Mouse (Mus musculus) stomach, embryonic 16.5 days (tissue): ENCODE data around the gene Sez6. TPM values are rescaled to one million over a fixed set of nuclear protein-coding genes. Genes with fewer than 3 reads are reported as not detected.

Source experiments
- ATAC-seq: fragments of 200-750 bp; cut with Nextera tagmentation; 2 replicates; pipeline ENCODE4 v1.8.0; 2017; ENCODE audit warnings: moderate number of reproducible peaks, moderate TSS enrichment; ENCODE audit not compliant: insufficient read depth, low FRiP score
- H3K27ac ChIP-seq: fragments of 300-500 bp; sonication (generic); 2 replicates; pipeline ENCODE4 v1.5.1; 2014; ENCODE audit warnings: low read length
- H3K27me3 ChIP-seq: fragments of 300-500 bp; sonication (generic); 2 replicates; pipeline ENCODE4 v1.6.1; 2014; ENCODE audit warnings: low read length, control low read depth, mixed read lengths; ENCODE audit not compliant: control insufficient read depth, insufficient read depth
- H3K36me3 ChIP-seq: fragments of 300-500 bp; sonication (generic); 2 replicates; pipeline ENCODE4 v1.6.1; 2014; ENCODE audit warnings: low read length; ENCODE audit not compliant: control insufficient read depth, insufficient read depth
- H3K4me1 ChIP-seq: fragments of 300-500 bp; sonication (generic); 2 replicates; pipeline ENCODE4 v1.6.1; 2014; ENCODE audit warnings: low read length, control low read depth, mixed read lengths; ENCODE audit not compliant: control insufficient read depth, insufficient read depth
- H3K4me2 ChIP-seq: fragments of 300-500 bp; sonication (generic); 2 replicates; pipeline ENCODE4 v1.6.1; 2014; ENCODE audit warnings: low read depth, low read length, mixed read lengths
- H3K4me3 ChIP-seq: fragments of 300-500 bp; sonication (generic); replicated peaks from 2 replicates; pipeline ENCODE4 v1.5.1; 2014; ENCODE audit warnings: mild to moderate bottlenecking, low read length
- H3K9ac ChIP-seq: fragments of 300-500 bp; sonication (generic); 2 replicates; pipeline ENCODE4 v1.6.1; 2014; ENCODE audit warnings: low read length
- H3K9me3 ChIP-seq: fragments of 300-500 bp; sonication (generic); replicated peaks from 2 replicates; pipeline ENCODE4 v1.6.1; 2016; ENCODE audit warnings: low read length, control low read depth; ENCODE audit not compliant: control insufficient read depth
- WGBS: fragments of 180-500 bp; shearing (Covaris S2); extraction: QIAGEN DNeasy Blood & Tissue Kit; methylation state at CpG from one replicate; pipeline ENCODE4 v1.1.7; 2014; 5-methylcytosine and 5-hydroxymethylcytosine counted together
- polyA plus RNA-seq: library from polyadenylated mRNA; unstranded; fragments of >200 nt; fragmentation: Nextera tagmentation; extraction: Ambion mirVana; gene quantifications from 2 replicates; pipeline ENCODE4 v1.2.1, GENCODE M21; 2015

Sez6 gene
- polyA plus RNA-seq, 1 experiment from 2014 or later, result 2.3 TPM

- WGBS, result 74% methylated on average over 6 of the region's 6 CpGs
- Histone ChIP-seq H3K4me1 (peaks cover 4% of the 10 kb centered on the region; the same call in 1 of the 2 replicates), H3K27me3 (peaks cover 17% of the 10 kb centered on the region), H3K9ac (no peak overlapping the region), H3K4me3 (no peak overlapping the region), H3K4me2 (no peak overlapping the region), H3K27ac (no peak overlapping the region), H3K36me3 (no peaks in the 10 kb centered on the region), H3K9me3 (no peaks in the 10 kb centered on the region)
- ATAC-seq, result no peak
These were observed 47.6 kb downstream of the Sez6 start for GRCm38 (mm10) chr11:77978161-77978560.

GRCm38 (mm10) chr11:77979221-77979809 is 48.7 kb downstream of the Sez6 start:
- WGBS, result 75% methylated on average over 8 of the region's 8 CpGs
- H3K36me3 ChIP-seq, result no peaks in the 10 kb centered on the region

GRCm38 (mm10) chr11:77980281-77981204 is 49.9 kb downstream of the Sez6 start:
- H3K27ac ChIP-seq, result no peak overlapping the region
- H3K27me3 ChIP-seq, result peaks cover 9% of the 10 kb centered on the region
- H3K9ac ChIP-seq, result no peak overlapping the region
- H3K36me3 ChIP-seq, result no peaks in the 10 kb centered on the region
- no peak for ATAC-seq
- no peaks in the 10 kb centered on the region for H3K9me3 ChIP-seq
- H3K4me1 ChIP-seq, result peaks cover 11% of the 10 kb centered on the region
- WGBS, result 32% methylated on average over 11 of the region's 11 CpGs
- no peak overlapping the region for H3K4me3 ChIP-seq
- H3K4me2 ChIP-seq, result no peak overlapping the region; the same call in 1 of the 2 replicates

More at GRCm38 (mm10) chr11:77979221-77979809, 48.7 kb downstream of the Sez6 start:
- Histone ChIP-seq H3K27ac (no peak overlapping the region), H3K4me3 (no peak overlapping the region), H3K9me3 (no peaks in the 10 kb centered on the region), H3K4me1 (peaks cover 4% of the 10 kb centered on the region; the same call in 1 of the 2 replicates), H3K27me3 (peaks cover 12% of the 10 kb centered on the region), H3K9ac (no peak overlapping the region), H3K4me2 (no peak overlapping the region)
- no peak for ATAC-seq

DNA sequence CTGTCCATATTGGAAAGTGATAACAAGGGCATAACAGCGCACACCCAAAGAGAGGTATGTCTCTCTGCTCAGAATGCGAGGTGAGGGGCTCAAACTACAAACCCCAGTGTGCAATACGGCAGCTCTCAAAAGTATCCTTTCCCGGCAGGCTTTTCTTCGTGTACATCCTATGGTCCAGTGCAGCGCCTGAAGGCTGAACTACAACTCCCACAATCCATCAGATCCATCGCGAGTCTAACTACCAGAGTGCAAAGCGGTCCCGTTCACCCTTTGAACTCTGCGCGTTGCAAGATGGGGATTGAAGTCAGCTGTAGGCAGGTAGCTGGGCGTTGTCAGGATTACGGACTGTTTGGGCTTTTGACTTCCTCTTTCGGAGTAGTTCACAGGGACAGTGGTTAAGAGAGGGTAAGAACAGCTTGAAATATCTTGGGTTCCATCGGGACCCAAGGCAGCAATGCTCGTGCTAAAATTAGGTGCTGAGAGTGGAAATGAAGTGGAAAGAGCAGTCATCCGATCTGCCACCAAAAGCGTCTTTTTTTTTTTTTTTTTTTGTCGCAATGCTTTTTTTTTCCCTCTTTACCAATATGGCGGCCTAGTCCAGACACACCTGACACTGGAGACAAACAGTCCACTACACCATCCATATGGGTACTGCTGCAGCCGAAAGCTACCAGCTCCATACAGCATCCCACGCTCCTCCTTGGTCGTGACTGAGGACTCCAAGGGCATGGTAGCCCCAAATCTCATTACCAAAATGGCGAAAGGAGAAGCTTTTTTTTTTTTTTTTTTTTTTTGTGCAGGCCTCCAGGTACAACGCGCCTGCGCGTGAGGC is 51.2 kb downstream of the Sez6 start:
- Histone ChIP-seq H3K27ac (peak overlapping the region; percentile 99), H3K9me3 (no peaks in the 10 kb centered on the region), H3K27me3 (peaks cover 2% of the 10 kb centered on the region; the same call in 1 of the 2 replicates), H3K9ac (peak overlapping the region; percentile 70), H3K4me3 (peak overlapping the region; percentile 100), H3K4me2 (peak overlapping the region; percentile 64), H3K36me3 (no peaks in the 10 kb centered on the region), H3K4me1 (peaks cover 15% of the 10 kb centered on the region)
- peak; percentile 88 for ATAC-seq
- under 1% methylated on average over 29 of the region's 29 CpGs for WGBS

- H3K4me3 ChIP-seq, result peak within 1 kb of the TSS; percentile 100
- under 1% methylated on average over 62 of the region's 62 CpGs for WGBS
- peak within 1 kb of the TSS; percentile 99 for H3K27ac ChIP-seq
- H3K27me3 ChIP-seq, result no peaks in the 10 kb centered on the region
- no peaks in the 10 kb centered on the region for H3K36me3 ChIP-seq
- peak; percentile 92 for ATAC-seq
- H3K9ac ChIP-seq, result peak within 1 kb of the TSS; percentile 100
- H3K9me3 ChIP-seq, result no peaks in the 10 kb centered on the region
- H3K4me2 ChIP-seq, result peak within 1 kb of the TSS; percentile 91
- H3K4me1 ChIP-seq, result peaks cover 15% of the 10 kb centered on the region
These were observed 51.9 kb downstream of the Sez6 start, which contains the start of gene Phf12 for GRCm38 (mm10) chr11:77982441-77982905. Gene Phf12 (plus strand): TSS chr11:77982754.

- H3K9me3 ChIP-seq, result no peaks in the 10 kb centered on the region
- ATAC-seq, result no peak
- no peaks in the 10 kb centered on the region for H3K27me3 ChIP-seq
- H3K27ac ChIP-seq, result peak overlapping the region; percentile 96
- peak overlapping the region; percentile 100 for H3K9ac ChIP-seq
- peak overlapping the region; percentile 100 for H3K4me3 ChIP-seq
- under 1% methylated on average over 32 of the region's 32 CpGs for WGBS
- H3K36me3 ChIP-seq, result no peaks in the 10 kb centered on the region
- H3K4me2 ChIP-seq, result peak overlapping the region; percentile 91
- H3K4me1 ChIP-seq, result peaks cover 15% of the 10 kb centered on the region
These were observed 52.8 kb downstream of the Sez6 start for GRCm38 (mm10) chr11:77983191-77983936.

DNA sequence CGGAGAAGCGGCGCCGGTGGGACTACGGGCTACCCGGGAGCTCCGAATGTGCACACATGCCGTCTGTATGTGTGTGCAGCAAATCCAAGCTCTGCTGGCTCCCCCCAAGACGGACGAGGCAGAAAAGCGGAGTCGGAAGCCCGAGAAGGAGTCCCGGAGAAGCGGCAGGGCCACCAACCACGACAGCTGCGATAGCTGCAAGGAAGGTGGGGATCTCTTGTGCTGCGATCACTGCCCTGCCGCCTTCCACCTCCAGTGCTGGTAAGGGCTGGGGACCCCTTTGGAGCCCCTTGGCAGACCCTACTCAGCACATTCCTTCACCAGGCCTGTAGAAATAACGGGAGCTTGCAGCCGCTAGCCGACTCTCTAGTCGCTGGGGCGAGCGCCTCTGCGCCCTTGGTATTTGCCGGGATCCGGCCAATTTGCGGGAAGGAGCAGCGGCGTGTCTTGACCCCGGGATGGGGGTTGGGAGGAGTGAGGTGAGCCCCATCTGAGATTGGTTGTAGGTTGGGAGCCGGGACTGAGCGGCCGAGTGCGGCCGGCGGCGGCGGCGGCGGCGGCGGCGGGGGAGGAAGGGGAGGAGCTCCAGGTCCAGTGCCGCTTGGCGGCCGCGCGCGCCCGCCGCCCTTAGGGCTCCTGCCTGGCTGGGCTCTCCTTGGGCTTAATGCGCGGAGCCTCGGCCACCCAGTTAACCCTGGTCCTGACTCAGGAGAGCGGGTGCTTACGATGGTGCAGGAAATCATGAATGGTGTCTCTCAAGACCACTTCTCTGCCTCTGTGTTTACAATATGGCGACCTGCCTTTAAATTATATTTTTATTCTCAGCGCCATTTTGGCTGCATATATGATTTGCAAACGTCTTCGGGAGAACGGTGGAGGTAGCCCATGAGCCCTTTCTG is 53.6 kb downstream of the Sez6 start:
- Histone ChIP-seq H3K36me3 (peaks cover 6% of the 10 kb centered on the region; the same call in 1 of the 2 replicates), H3K27me3 (no peaks in the 10 kb centered on the region), H3K9me3 (no peaks in the 10 kb centered on the region), H3K4me1 (peaks cover 15% of the 10 kb centered on the region), H3K27ac (peak overlapping the region; percentile 96), H3K4me3 (peak overlapping the region; percentile 100), H3K4me2 (peak overlapping the region; percentile 91), H3K9ac (peak overlapping the region; percentile 100)
- WGBS, result under 1% methylated on average over 55 of the region's 63 CpGs
- ATAC-seq, result no peak
